Mouse (Mus musculus): ENCODE measurements around the gene Rasa1.

GRCm38 (mm10) chr13:85238760-85239159, 50.2 kb downstream of the Rasa1 start:
- no peak for TF ChIP-seq MYOG (IDR thresholded peaks at IDR 0.05; ENCODE audit: control insufficient read depth, extremely low read depth, insufficient read length)
- TF ChIP-seq CTCF (IDR thresholded peaks at IDR 0.05; ENCODE audit: control insufficient read depth, insufficient read depth, insufficient read length), result no peak
- TF ChIP-seq USF1 (IDR thresholded peaks at IDR 0.05; ENCODE audit: low read depth), result no peak
- no peak for TF ChIP-seq CEBPB (IDR thresholded peaks at IDR 0.05; ENCODE audit: low read depth)
